Mouse (Mus musculus): ENCODE results near the gene Sar1b. TPM values are rescaled to one million over a fixed set of nuclear protein-coding genes. Genes with fewer than 3 reads are reported as not detected.

The Sar1b gene
- polyA plus RNA-seq, 2 experiments: 55.1 to 117 TPM

DNA sequence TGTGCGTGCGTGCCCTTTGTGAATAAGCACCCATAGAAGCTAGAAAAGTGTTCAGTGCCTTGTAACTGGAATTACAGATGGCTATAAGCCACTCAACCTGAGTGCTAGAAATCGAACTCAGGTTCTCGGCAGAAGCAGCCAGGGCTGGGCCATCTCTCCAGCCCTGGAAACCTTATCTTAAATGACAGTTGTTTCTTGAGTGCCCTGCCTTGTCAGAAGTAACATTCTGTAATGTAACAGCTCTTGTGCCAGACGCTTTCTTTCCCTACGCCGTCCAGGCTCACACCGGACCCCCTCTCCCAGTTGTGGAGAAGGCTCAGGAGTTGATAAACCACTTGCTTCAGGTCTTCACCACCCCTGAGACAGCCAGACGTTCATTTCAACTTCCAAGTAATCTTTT, 77.2 kb downstream of the Sar1b start:
- Histone ChIP-seq H3K9me3 (ENCODE audit: control insufficient read depth, low read length) (no peaks in the 10 kb centered on the region), H3K27me3 (ENCODE audit: control insufficient read depth, insufficient read depth, low read length) (no peaks in the 10 kb centered on the region), H3K4me1 (ENCODE audit: control insufficient read depth, insufficient read depth, low read length) (no peaks in the 10 kb centered on the region; the same call in 1 of the 2 replicates), H3K36me3 (ENCODE audit: control insufficient read depth, insufficient read depth, low read length) (peaks cover 4% of the 10 kb centered on the region), H3K4me3 (replicated peaks; ENCODE audit: low read length) (no peak overlapping the region), H3K27ac (replicated peaks; ENCODE audit: low read depth, low read length) (0 out of 2 replicates have a peak overlapping the region, but pooled peaks have one; percentile 33), H3K9ac (ENCODE audit: low read depth, low read length, severe bottlenecking) (no peak overlapping the region), H3K4me2 (replicated peaks; ENCODE audit: low read depth, low read length, severe bottlenecking) (no peak overlapping the region)
- DNase-seq (ENCODE audit: low spot score) (no peak), ATAC-seq (ENCODE audit: low FRiP score, low read depth) (no peak)
- TF ChIP-seq POLR2A (IDR thresholded peaks at IDR 0.05; ENCODE audit: borderline replicate concordance, extremely low read depth, insufficient read depth, insufficient read length): no peak
- WGBS: 75% methylated on average over 9 of the region's 9 CpGs

DNA sequence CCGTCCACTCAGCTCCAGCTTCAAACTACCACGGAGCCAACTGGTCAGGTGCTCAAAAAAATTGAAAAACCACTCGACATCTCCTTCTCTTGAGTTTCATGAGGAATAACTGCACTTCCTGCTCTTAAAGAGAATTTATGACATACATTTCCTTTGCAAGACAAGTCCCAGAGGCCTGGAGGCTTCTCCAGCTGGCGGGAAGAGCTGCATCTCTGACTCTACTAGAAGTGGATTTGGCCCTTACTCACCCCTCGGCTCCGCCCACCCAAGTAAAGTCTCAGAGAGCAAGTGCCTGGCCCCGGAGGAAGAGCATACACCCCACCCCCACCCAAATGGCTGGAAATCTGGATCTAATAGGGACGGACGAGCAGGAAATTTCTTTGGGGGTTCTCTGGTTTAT, 77.7 kb downstream of the Sar1b start:
- peaks cover 4% of the 10 kb centered on the region for H3K36me3 ChIP-seq (ENCODE audit: control insufficient read depth, insufficient read depth, low read length)
- DNase-seq (ENCODE audit: low spot score) (peak; percentile 36), ATAC-seq (ENCODE audit: low FRiP score, low read depth) (no peak)
- H3K4me3 ChIP-seq (replicated peaks; ENCODE audit: low read length): no peak overlapping the region
- no peak overlapping the region for H3K4me2 ChIP-seq (replicated peaks; ENCODE audit: low read depth, low read length, severe bottlenecking)
- H3K9ac ChIP-seq (ENCODE audit: low read depth, low read length, severe bottlenecking): no peak overlapping the region
- no peaks in the 10 kb centered on the region for H3K9me3 ChIP-seq (ENCODE audit: control insufficient read depth, low read length)
- no peak overlapping the region for H3K27ac ChIP-seq (replicated peaks; ENCODE audit: low read depth, low read length)
- H3K4me1 ChIP-seq (ENCODE audit: control insufficient read depth, insufficient read depth, low read length): no peaks in the 10 kb centered on the region; the same call in 1 of the 2 replicates
- no peaks in the 10 kb centered on the region for H3K27me3 ChIP-seq (ENCODE audit: control insufficient read depth, insufficient read depth, low read length)
- WGBS: 37% methylated on average over 9 of the region's 9 CpGs
- no peak for TF ChIP-seq POLR2A (IDR thresholded peaks at IDR 0.05; ENCODE audit: borderline replicate concordance, extremely low read depth, insufficient read depth, insufficient read length)

Other genes starting within 250 kb of the Sar1b start
- 20.5 and 21.5 TPM in 2 replicates for gene Phykpl, start 178.9 kb upstream of the Sar1b start, polyA plus RNA-seq (2012; rRNA removed)
- 16.7 and 17.7 TPM in 2 replicates for gene Phykpl, start 178.9 kb upstream of the Sar1b start, polyA plus RNA-seq (2014; fragmentation: Nextera tagmentation; extraction: Ambion mirVana)
- 465 and 516 TPM in 2 replicates for gene Hnrnpab, start 156.8 kb upstream of the Sar1b start, polyA plus RNA-seq (2012; rRNA removed)
- gene Hnrnpab, start 156.8 kb upstream of the Sar1b start, polyA plus RNA-seq (2014; fragmentation: Nextera tagmentation; extraction: Ambion mirVana): 480 and 522 TPM in 2 replicates
- 77.9 and 89.0 TPM in 2 replicates for gene Nhp2, start 144.0 kb upstream of the Sar1b start, polyA plus RNA-seq (2012; rRNA removed)
- 165 and 176 TPM in 2 replicates for gene Nhp2, start 144.0 kb upstream of the Sar1b start, polyA plus RNA-seq (2014; fragmentation: Nextera tagmentation; extraction: Ambion mirVana)
- gene Rmnd5b, start 127.8 kb upstream of the Sar1b start, polyA plus RNA-seq (2012; rRNA removed): 49.3 and 57.9 TPM in 2 replicates
- gene Rmnd5b, start 127.8 kb upstream of the Sar1b start, polyA plus RNA-seq (2014; fragmentation: Nextera tagmentation; extraction: Ambion mirVana): 57.4 and 59.7 TPM in 2 replicates
- gene N4bp3, start 112.8 kb upstream of the Sar1b start, polyA plus RNA-seq (2012; rRNA removed): 22.9 and 27.2 TPM in 2 replicates
- gene N4bp3, start 112.8 kb upstream of the Sar1b start, polyA plus RNA-seq (2014; fragmentation: Nextera tagmentation; extraction: Ambion mirVana): 28.4 and 33.1 TPM in 2 replicates
- 13.0 and 15.0 TPM in 2 replicates for gene D930048N14Rik, start 112.7 kb upstream of the Sar1b start, polyA plus RNA-seq (2012; rRNA removed)
- gene D930048N14Rik, start 112.7 kb upstream of the Sar1b start, polyA plus RNA-seq (2014; fragmentation: Nextera tagmentation; extraction: Ambion mirVana): 4.2 and 4.5 TPM in 2 replicates
- gene 0610009B22Rik, start 74.8 kb upstream of the Sar1b start, polyA plus RNA-seq (2012; rRNA removed): 39.4 and 46.7 TPM in 2 replicates
- 74.6 and 81.9 TPM in 2 replicates for gene 0610009B22Rik, start 74.8 kb upstream of the Sar1b start, polyA plus RNA-seq (2014; fragmentation: Nextera tagmentation; extraction: Ambion mirVana)
- 15.2 and 19.4 TPM in 2 replicates for gene Sec24a, start 53 bp upstream of the Sar1b start, polyA plus RNA-seq (2012; rRNA removed)
- 18.0 and 18.5 TPM in 2 replicates for gene Sec24a, start 53 bp upstream of the Sar1b start, polyA plus RNA-seq (2014; fragmentation: Nextera tagmentation; extraction: Ambion mirVana)
- gene Jade2, start 94.0 kb downstream of the Sar1b start, polyA plus RNA-seq (2012; rRNA removed): 5.2 and 5.7 TPM in 2 replicates
- gene Jade2, start 94.0 kb downstream of the Sar1b start, polyA plus RNA-seq (2014; fragmentation: Nextera tagmentation; extraction: Ambion mirVana): 1.7 and 1.8 TPM in 2 replicates
- 42.5 and 44.6 TPM in 2 replicates for gene Cdkn2aipnl, start 204.0 kb downstream of the Sar1b start, polyA plus RNA-seq (2012; rRNA removed)
- gene Cdkn2aipnl, start 204.0 kb downstream of the Sar1b start, polyA plus RNA-seq (2014; fragmentation: Nextera tagmentation; extraction: Ambion mirVana): 93.3 and 103 TPM in 2 replicates
- 194 and 211 TPM in 2 replicates for gene Ube2b, start 237.1 kb downstream of the Sar1b start, polyA plus RNA-seq (2012; rRNA removed)
- gene Ube2b, start 237.1 kb downstream of the Sar1b start, polyA plus RNA-seq (2014; fragmentation: Nextera tagmentation; extraction: Ambion mirVana): 141 and 151 TPM in 2 replicates
- 6.9 and 9.5 TPM in 2 replicates for gene Cdkl3, start 240.5 kb downstream of the Sar1b start, polyA plus RNA-seq (2012; rRNA removed)
- gene Cdkl3, start 240.5 kb downstream of the Sar1b start, polyA plus RNA-seq (2014; fragmentation: Nextera tagmentation; extraction: Ambion mirVana): 11.9 and 12.3 TPM in 2 replicates

Measured in limb, embryonic 14.5 days (tissue).